Mouse (Mus musculus): ENCODE measurements at regions not wholly inside any gene's neighbourhood (a gene's known extent, or its start where the extent isn't known, plus 50 kb on each side); places are given as distances from the start of the nearest gene placed in this dataset.

GRCm38 (mm10) chr14:116771671-116772070, 153.4 kb upstream of the Gpc6 start:
- DNase-seq (ENCODE audit: low spot score in 2 of 2): no peak
- H3K27ac ChIP-seq: no peak overlapping the region
- no peak overlapping the region for H3K4me3 ChIP-seq
- no peak for TF ChIP-seq CTCF (conservative IDR thresholded peaks at IDR 0.05)

GRCm38 (mm10) chr14:116779661-116780060, 145.5 kb upstream of the Gpc6 start:
- Histone ChIP-seq H3K27ac (no peak overlapping the region), H3K4me3 (no peak overlapping the region)
- DNase-seq (ENCODE audit: low spot score in 2 of 2): no peak
- TF ChIP-seq CTCF (conservative IDR thresholded peaks at IDR 0.05): no peak

GRCm38 (mm10) chr14:116783840-116784239, 141.3 kb upstream of the Gpc6 start:
- no peak for TF ChIP-seq CTCF (conservative IDR thresholded peaks at IDR 0.05)
- no peak overlapping the region for H3K4me3 ChIP-seq
- H3K27ac ChIP-seq: no peak overlapping the region
- DNase-seq (ENCODE audit: low spot score in 2 of 2): no peak

- no peak overlapping the region for H3K4me3 ChIP-seq
- no peak overlapping the region for H3K27ac ChIP-seq
- DNase-seq (ENCODE audit: low spot score in 2 of 2): no peak
- TF ChIP-seq CTCF (conservative IDR thresholded peaks at IDR 0.05): peak; percentile 28
These were observed 118.6 kb upstream of the Gpc6 start for GRCm38 (mm10) chr14:116806504-116806903.

GRCm38 (mm10) chr14:116808581-116808980, 116.5 kb upstream of the Gpc6 start:
- TF ChIP-seq CTCF (conservative IDR thresholded peaks at IDR 0.05): no peak
- H3K4me3 ChIP-seq: no peak overlapping the region
- no peak for DNase-seq (ENCODE audit: low spot score in 2 of 2)
- H3K27ac ChIP-seq: no peak overlapping the region

- Histone ChIP-seq H3K27ac (no peak overlapping the region), H3K4me3 (no peak overlapping the region)
- DNase-seq (ENCODE audit: low spot score in 2 of 2): peak in 1 of 2 experiments; percentile 3
- no peak for TF ChIP-seq CTCF (conservative IDR thresholded peaks at IDR 0.05)
These were observed 114.3 kb upstream of the Gpc6 start for GRCm38 (mm10) chr14:116810661-116811345.

GRCm38 (mm10) chr14:116837235-116837634, 87.9 kb upstream of the Gpc6 start:
- DNase-seq (ENCODE audit: low spot score in 2 of 2): no peak
- Histone ChIP-seq H3K4me3 (no peak overlapping the region), H3K27ac (no peak overlapping the region)
- no peak for TF ChIP-seq CTCF (conservative IDR thresholded peaks at IDR 0.05)

- no peak for TF ChIP-seq CTCF (conservative IDR thresholded peaks at IDR 0.05)
- Histone ChIP-seq H3K4me3 (no peak overlapping the region), H3K27ac (no peak overlapping the region)
- no peak for DNase-seq (ENCODE audit: low spot score in 2 of 2)
These were observed 55.7 kb upstream of the Gpc6 start for GRCm38 (mm10) chr14:116869437-116869836.

- no peak for TF ChIP-seq CTCF (conservative IDR thresholded peaks at IDR 0.05)
- Histone ChIP-seq H3K27ac (no peak overlapping the region), H3K4me3 (no peak overlapping the region)
- no peak for DNase-seq (ENCODE audit: low spot score in 2 of 2)
These were observed 55.1 kb upstream of the Gpc6 start for GRCm38 (mm10) chr14:116869996-116870395.

All from layer of hippocampus, adult 2 months (tissue).